Mouse (Mus musculus): ENCODE measurements at regions not wholly inside any gene's neighbourhood (a gene's known extent, or its start where the extent isn't known, plus 50 kb on each side); places are given as distances from the start of the nearest gene placed in this dataset.
A peak's percentile ranks its signal among the peaks of the same experiment; 100 is the strongest.

GRCm38 (mm10) chr9:30264533-30265168 is 162.3 kb upstream of the Snx19 start:
- Histone ChIP-seq H3K27me3 (replicated peaks) (no peaks in the 10 kb centered on the region), H3K9me3 (no peaks in the 10 kb centered on the region), H3K27ac (no peak overlapping the region), H3K4me2 (replicated peaks) (no peak overlapping the region), H3K36me3 (no peaks in the 10 kb centered on the region), H3K9ac (no peak overlapping the region), H3K4me1 (replicated peaks) (no peaks in the 10 kb centered on the region), H3K4me3 (replicated peaks) (no peak overlapping the region)
- 37% methylated on average over 11 of the region's 11 CpGs for WGBS
- ATAC-seq, result peak; percentile 63; the same call in 1 of the 2 replicates

- no peak for ATAC-seq
- Histone ChIP-seq H3K36me3 (no peaks in the 10 kb centered on the region), H3K27ac (no peak overlapping the region), H3K9me3 (no peaks in the 10 kb centered on the region), H3K4me2 (replicated peaks) (no peak overlapping the region), H3K27me3 (replicated peaks) (no peaks in the 10 kb centered on the region), H3K9ac (no peak overlapping the region), H3K4me1 (replicated peaks) (no peaks in the 10 kb centered on the region), H3K4me3 (replicated peaks) (no peak overlapping the region)
- 53% methylated on average over 5 of the region's 5 CpGs for WGBS
Observed at GRCm38 (mm10) chr9:30271081-30271480, 155.8 kb upstream of the Snx19 start.

GRCm38 (mm10) chr9:30273836-30274235 is 153.1 kb upstream of the Snx19 start:
- H3K9ac ChIP-seq, result no peak overlapping the region
- ATAC-seq, result no peak
- no peak overlapping the region for H3K27ac ChIP-seq
- H3K4me3 ChIP-seq (replicated peaks), result no peak overlapping the region
- H3K4me2 ChIP-seq (replicated peaks), result no peak overlapping the region
- H3K27me3 ChIP-seq (replicated peaks), result no peaks in the 10 kb centered on the region
- H3K4me1 ChIP-seq (replicated peaks), result no peaks in the 10 kb centered on the region
- no peaks in the 10 kb centered on the region for H3K36me3 ChIP-seq
- 68% methylated on average over 4 of the region's 4 CpGs for WGBS
- H3K9me3 ChIP-seq, result no peaks in the 10 kb centered on the region

GRCm38 (mm10) chr9:30278231-30278630 is 148.7 kb upstream of the Snx19 start:
- Histone ChIP-seq H3K4me1 (replicated peaks) (no peaks in the 10 kb centered on the region), H3K27ac (no peak overlapping the region), H3K36me3 (no peaks in the 10 kb centered on the region), H3K4me2 (replicated peaks) (no peak overlapping the region), H3K9ac (no peak overlapping the region), H3K9me3 (no peaks in the 10 kb centered on the region), H3K27me3 (replicated peaks) (no peaks in the 10 kb centered on the region), H3K4me3 (replicated peaks) (no peak overlapping the region)
- 66% methylated on average over 1 of the region's 1 CpGs for WGBS
- ATAC-seq, result no peak

GRCm38 (mm10) chr9:30283080-30283770 is 143.7 kb upstream of the Snx19 start:
- ATAC-seq, result no peak
- no peak overlapping the region for H3K4me3 ChIP-seq (replicated peaks)
- no peaks in the 10 kb centered on the region for H3K36me3 ChIP-seq
- H3K4me2 ChIP-seq (replicated peaks), result no peak overlapping the region
- H3K9me3 ChIP-seq, result no peaks in the 10 kb centered on the region
- H3K9ac ChIP-seq, result no peak overlapping the region
- no peaks in the 10 kb centered on the region for H3K27me3 ChIP-seq (replicated peaks)
- no peak overlapping the region for H3K27ac ChIP-seq
- H3K4me1 ChIP-seq (replicated peaks), result 0 out of 2 replicates have a peak, but pooled peaks cover 5% of the 10 kb centered on the region
- WGBS, result 94% methylated on average over 12 of the region's 12 CpGs

GRCm38 (mm10) chr9:30283771-30284148 is 143.1 kb upstream of the Snx19 start:
- Histone ChIP-seq H3K4me2 (replicated peaks) (no peak overlapping the region), H3K4me3 (replicated peaks) (no peak overlapping the region), H3K36me3 (no peaks in the 10 kb centered on the region), H3K27me3 (replicated peaks) (no peaks in the 10 kb centered on the region), H3K9me3 (no peaks in the 10 kb centered on the region), H3K9ac (no peak overlapping the region), H3K4me1 (replicated peaks) (0 out of 2 replicates have a peak, but pooled peaks cover 5% of the 10 kb centered on the region), H3K27ac (no peak overlapping the region)
- 83% methylated on average over 4 of the region's 4 CpGs for WGBS
- no peak for ATAC-seq

GRCm38 (mm10) chr9:30284562-30285323 is 142.2 kb upstream of the Snx19 start:
- 37% methylated on average over 16 of the region's 16 CpGs for WGBS
- no peaks in the 10 kb centered on the region for H3K27me3 ChIP-seq (replicated peaks)
- H3K9ac ChIP-seq, result no peak overlapping the region
- no peak overlapping the region for H3K4me2 ChIP-seq (replicated peaks)
- H3K9me3 ChIP-seq, result no peaks in the 10 kb centered on the region
- ATAC-seq, result no peak
- H3K4me1 ChIP-seq (replicated peaks), result 0 out of 2 replicates have a peak, but pooled peaks cover 5% of the 10 kb centered on the region
- no peaks in the 10 kb centered on the region for H3K36me3 ChIP-seq
- H3K27ac ChIP-seq, result no peak overlapping the region
- H3K4me3 ChIP-seq (replicated peaks), result no peak overlapping the region

GRCm38 (mm10) chr9:30285324-30285599 is 141.6 kb upstream of the Snx19 start:
- H3K27ac ChIP-seq, result no peak overlapping the region
- ATAC-seq, result no peak
- no peak overlapping the region for H3K9ac ChIP-seq
- no peaks in the 10 kb centered on the region for H3K27me3 ChIP-seq (replicated peaks)
- WGBS, result 59% methylated on average over 2 of the region's 2 CpGs
- no peaks in the 10 kb centered on the region for H3K9me3 ChIP-seq
- H3K4me1 ChIP-seq (replicated peaks), result 0 out of 2 replicates have a peak, but pooled peaks cover 5% of the 10 kb centered on the region
- no peak overlapping the region for H3K4me3 ChIP-seq (replicated peaks)
- no peak overlapping the region for H3K4me2 ChIP-seq (replicated peaks)
- H3K36me3 ChIP-seq, result no peaks in the 10 kb centered on the region

GRCm38 (mm10) chr9:30299844-30300243 is 127.1 kb upstream of the Snx19 start:
- H3K27me3 ChIP-seq (replicated peaks), result no peaks in the 10 kb centered on the region
- H3K9me3 ChIP-seq, result no peaks in the 10 kb centered on the region
- no peaks in the 10 kb centered on the region for H3K36me3 ChIP-seq
- WGBS, result 19% methylated on average over 4 of the region's 4 CpGs
- H3K4me1 ChIP-seq (replicated peaks), result no peaks in the 10 kb centered on the region
- H3K4me2 ChIP-seq (replicated peaks), result no peak overlapping the region
- H3K9ac ChIP-seq, result no peak overlapping the region
- H3K27ac ChIP-seq, result no peak overlapping the region
- no peak for ATAC-seq
- no peak overlapping the region for H3K4me3 ChIP-seq (replicated peaks)

GRCm38 (mm10) chr9:30308281-30308680 is 118.6 kb upstream of the Snx19 start:
- Histone ChIP-seq H3K4me3 (replicated peaks) (no peak overlapping the region), H3K36me3 (no peaks in the 10 kb centered on the region), H3K27me3 (replicated peaks) (no peaks in the 10 kb centered on the region), H3K27ac (no peak overlapping the region), H3K4me1 (replicated peaks) (no peaks in the 10 kb centered on the region), H3K9ac (no peak overlapping the region), H3K4me2 (replicated peaks) (no peak overlapping the region), H3K9me3 (no peaks in the 10 kb centered on the region)
- 36% methylated on average over 2 of the region's 2 CpGs for WGBS
- no peak for ATAC-seq

GRCm38 (mm10) chr9:30313360-30313759 is 113.5 kb upstream of the Snx19 start:
- Histone ChIP-seq H3K4me1 (replicated peaks) (no peaks in the 10 kb centered on the region), H3K36me3 (no peaks in the 10 kb centered on the region), H3K27me3 (replicated peaks) (no peaks in the 10 kb centered on the region), H3K9ac (no peak overlapping the region), H3K4me3 (replicated peaks) (no peak overlapping the region), H3K27ac (no peak overlapping the region), H3K9me3 (no peaks in the 10 kb centered on the region), H3K4me2 (replicated peaks) (no peak overlapping the region)
- WGBS, result 100% methylated on average over 1 of the region's 1 CpGs
- ATAC-seq, result no peak

GRCm38 (mm10) chr9:30314355-30315171 is 112.3 kb upstream of the Snx19 start:
- Histone ChIP-seq H3K27me3 (replicated peaks) (no peaks in the 10 kb centered on the region), H3K4me1 (replicated peaks) (no peaks in the 10 kb centered on the region), H3K9me3 (no peaks in the 10 kb centered on the region), H3K9ac (no peak overlapping the region), H3K36me3 (no peaks in the 10 kb centered on the region), H3K4me2 (replicated peaks) (peak overlapping the region; percentile 44), H3K27ac (peak overlapping the region; percentile 33; the same call in 1 of the 2 replicates), H3K4me3 (replicated peaks) (no peak overlapping the region)
- WGBS, result 46% methylated on average over 15 of the region's 15 CpGs
- ATAC-seq, result peak; percentile 55

Data from intestine, embryonic 15.5 days (tissue).